Mouse (Mus musculus): ENCODE data around the gene Polr3h. TPM values are rescaled to one million over a fixed set of nuclear protein-coding genes. Genes with fewer than 3 reads are reported as not detected.

The Polr3h gene
- polyA plus RNA-seq, 1 experiment, result 30.8 TPM

- DNase-seq (ENCODE audit: low read depth), result no peak
- TF ChIP-seq CTCF (IDR thresholded peaks at IDR 0.05; ENCODE audit: borderline replicate concordance, extremely low read depth, insufficient read depth, insufficient read length) (no peak), POLR2A (IDR thresholded peaks at IDR 0.05; ENCODE audit: borderline replicate concordance, extremely low read depth, insufficient read depth, insufficient read length, poor library complexity, severe bottlenecking) (no peak)
Observed at GRCm38 (mm10) chr15:81889175-81889574, 36.9 kb downstream of the Polr3h start.

GRCm38 (mm10) chr15:81886795-81887550 lies 39.1 kb downstream of the Polr3h start:
- TF ChIP-seq POLR2A (IDR thresholded peaks at IDR 0.05; ENCODE audit: borderline replicate concordance, extremely low read depth, insufficient read depth, insufficient read length, poor library complexity, severe bottlenecking) (no peak), CTCF (IDR thresholded peaks at IDR 0.05; ENCODE audit: borderline replicate concordance, extremely low read depth, insufficient read depth, insufficient read length) (no peak)
- no peak for DNase-seq (ENCODE audit: low read depth)

GRCm38 (mm10) chr15:81885418-81885934 lies 40.6 kb downstream of the Polr3h start:
- no peak for TF ChIP-seq CTCF (IDR thresholded peaks at IDR 0.05; ENCODE audit: borderline replicate concordance, extremely low read depth, insufficient read depth, insufficient read length)
- TF ChIP-seq POLR2A (IDR thresholded peaks at IDR 0.05; ENCODE audit: borderline replicate concordance, extremely low read depth, insufficient read depth, insufficient read length, poor library complexity, severe bottlenecking), result no peak
- no peak for DNase-seq (ENCODE audit: low read depth)

GRCm38 (mm10) chr15:81882348-81882747 lies 43.7 kb downstream of the Polr3h start:
- TF ChIP-seq POLR2A (IDR thresholded peaks at IDR 0.05; ENCODE audit: borderline replicate concordance, extremely low read depth, insufficient read depth, insufficient read length, poor library complexity, severe bottlenecking) (no peak), CTCF (IDR thresholded peaks at IDR 0.05; ENCODE audit: borderline replicate concordance, extremely low read depth, insufficient read depth, insufficient read length) (no peak)
- DNase-seq (ENCODE audit: low read depth), result no peak

- peak; percentile 95 for DNase-seq (ENCODE audit: low read depth)
- no peak for TF ChIP-seq CTCF (IDR thresholded peaks at IDR 0.05; ENCODE audit: borderline replicate concordance, extremely low read depth, insufficient read depth, insufficient read length)
- no peak for TF ChIP-seq POLR2A (IDR thresholded peaks at IDR 0.05; ENCODE audit: borderline replicate concordance, extremely low read depth, insufficient read depth, insufficient read length, poor library complexity, severe bottlenecking)
Observed at GRCm38 (mm10) chr15:81879531-81880401, 46.3 kb downstream of the Polr3h start.

- no peak for TF ChIP-seq CTCF (IDR thresholded peaks at IDR 0.05; ENCODE audit: borderline replicate concordance, extremely low read depth, insufficient read depth, insufficient read length)
Observed at GRCm38 (mm10) chr15:81872262-81873136, 53.5 kb downstream of the Polr3h start, which contains the start of gene Aco2. Aco2 (plus strand) TSS chr15:81872309.

GRCm38 (mm10) chr15:81871604-81872261 lies 54.3 kb downstream of the Polr3h start, which contains the start of gene Phf5a:
Phf5a (minus strand) TSS chr15:81871911.
- peak; percentile 99 for DNase-seq (ENCODE audit: low read depth)
- TF ChIP-seq POLR2A (IDR thresholded peaks at IDR 0.05; ENCODE audit: borderline replicate concordance, extremely low read depth, insufficient read depth, insufficient read length, poor library complexity, severe bottlenecking) (no peak), CTCF (IDR thresholded peaks at IDR 0.05; ENCODE audit: borderline replicate concordance, extremely low read depth, insufficient read depth, insufficient read length) (no peak)

More at GRCm38 (mm10) chr15:81872262-81873136, 53.5 kb downstream of the Polr3h start, which contains the start of gene Aco2:
- DNase-seq (ENCODE audit: low read depth), result peak; percentile 99

GRCm38 (mm10) chr15:81869985-81870384 lies 56.1 kb downstream of the Polr3h start:
- TF ChIP-seq CTCF (IDR thresholded peaks at IDR 0.05; ENCODE audit: borderline replicate concordance, extremely low read depth, insufficient read depth, insufficient read length) (no peak), POLR2A (IDR thresholded peaks at IDR 0.05; ENCODE audit: borderline replicate concordance, extremely low read depth, insufficient read depth, insufficient read length, poor library complexity, severe bottlenecking) (no peak)
- no peak for DNase-seq (ENCODE audit: low read depth)

GRCm38 (mm10) chr15:81864238-81864637 lies 61.8 kb downstream of the Polr3h start:
- TF ChIP-seq CTCF (IDR thresholded peaks at IDR 0.05; ENCODE audit: borderline replicate concordance, extremely low read depth, insufficient read depth, insufficient read length) (no peak), POLR2A (IDR thresholded peaks at IDR 0.05; ENCODE audit: borderline replicate concordance, extremely low read depth, insufficient read depth, insufficient read length, poor library complexity, severe bottlenecking) (no peak)
- DNase-seq (ENCODE audit: low read depth), result no peak

GRCm38 (mm10) chr15:81860471-81861135 lies 65.4 kb downstream of the Polr3h start:
- no peak for TF ChIP-seq POLR2A (IDR thresholded peaks at IDR 0.05; ENCODE audit: borderline replicate concordance, extremely low read depth, insufficient read depth, insufficient read length, poor library complexity, severe bottlenecking)
- TF ChIP-seq CTCF (IDR thresholded peaks at IDR 0.05; ENCODE audit: borderline replicate concordance, extremely low read depth, insufficient read depth, insufficient read length), result no peak
- DNase-seq (ENCODE audit: low read depth), result peak; percentile 56

Data from brain, embryonic 14.5 days (tissue).